ENCODE assay signal across 8 mouse cellular contexts in genomic region chr15:83473832-83474465, GRCm38 (mm10). TPM values are rescaled to one million over a fixed set of nuclear protein-coding genes. Genes with fewer than 3 reads are reported as not detected.
A peak's percentile ranks its signal among the peaks of the same experiment; 100 is the strongest.
DNase-seq lines count a peak whose midpoint lies in the region; ATAC-seq and TF ChIP-seq lines count a peak whose summit lies in the region.

No protein-coding gene starts in this region.

- H3K9me3 ChIP-seq in embryonic facial prominence, embryonic 12.5 days, result no peaks in the 10 kb centered on the region
- H3K9me3 ChIP-seq in limb, embryonic 14.5 days (ENCODE audit: control insufficient read depth, low read length), result no peaks in the 10 kb centered on the region

- H3K9ac ChIP-seq in embryonic facial prominence, embryonic 12.5 days, result no peak overlapping the region
- no peak overlapping the region for H3K9ac ChIP-seq in limb, embryonic 14.5 days (ENCODE audit: low read depth, low read length, severe bottlenecking)

- H3K27ac ChIP-seq in embryonic facial prominence, embryonic 12.5 days, result no peak overlapping the region
- peak overlapping the region; percentile 58; the same call in 1 of the 2 replicates for H3K27ac ChIP-seq in limb, embryonic 14.5 days (replicated peaks; ENCODE audit: low read depth, low read length)
- no peak overlapping the region for H3K27ac ChIP-seq in left cerebral cortex, adult 2 months

- H3K4me1 ChIP-seq in embryonic facial prominence, embryonic 12.5 days, result peaks cover 11% of the 10 kb centered on the region; the same call in 1 of the 2 replicates
- peaks cover 11% of the 10 kb centered on the region for H3K4me1 ChIP-seq in limb, embryonic 14.5 days (ENCODE audit: control insufficient read depth, insufficient read depth, low read length)

- 55% methylated on average over 10 of the region's 10 CpGs for WGBS in embryonic facial prominence, embryonic 12.5 days
- WGBS in limb, embryonic 14.5 days, result 35% methylated on average over 10 of the region's 10 CpGs

- no peaks in the 10 kb centered on the region for H3K36me3 ChIP-seq in embryonic facial prominence, embryonic 12.5 days
- H3K36me3 ChIP-seq in limb, embryonic 14.5 days (ENCODE audit: control insufficient read depth, insufficient read depth, low read length), result no peaks in the 10 kb centered on the region

- H3K4me3 ChIP-seq in embryonic facial prominence, embryonic 12.5 days, result no peak overlapping the region
- no peak overlapping the region for H3K4me3 ChIP-seq in limb, embryonic 14.5 days (replicated peaks; ENCODE audit: low read length)
- H3K4me3 ChIP-seq in left cerebral cortex, adult 2 months, result no peak overlapping the region

- H3K27me3 ChIP-seq in embryonic facial prominence, embryonic 12.5 days, result no peaks in the 10 kb centered on the region
- H3K27me3 ChIP-seq in limb, embryonic 14.5 days (ENCODE audit: control insufficient read depth, insufficient read depth, low read length), result no peaks in the 10 kb centered on the region

- TF ChIP-seq POLR2A in limb, embryonic 14.5 days (IDR thresholded peaks at IDR 0.05; ENCODE audit: borderline replicate concordance, extremely low read depth, insufficient read depth, insufficient read length), result no peak

- peak; percentile 68; the same call in 1 of the 2 replicates for ATAC-seq in embryonic facial prominence, embryonic 12.5 days (ENCODE audit: insufficient number of reproducible peaks, insufficient read depth, low FRiP score, low TSS enrichment)
- peak; percentile 72 for ATAC-seq in limb, embryonic 14.5 days (ENCODE audit: low FRiP score, low read depth)

- H3K4me2 ChIP-seq in embryonic facial prominence, embryonic 12.5 days (replicated peaks), result no peak overlapping the region
- no peak overlapping the region; the same call in 1 of the 2 replicates for H3K4me2 ChIP-seq in limb, embryonic 14.5 days (replicated peaks; ENCODE audit: low read depth, low read length, severe bottlenecking)

- intact Hi-C loops in heart, postnatal 10 days (cut with DNase I), result no loop called here
- intact Hi-C loops in left cerebral cortex, postnatal 36 days (cut with DNase I), result no loop called here
- intact Hi-C loops in left cerebral cortex, adult 2 months (cut with DNase I), result no loop called here

- no peak for TF ChIP-seq CTCF in left cerebral cortex, adult 2 months (IDR thresholded peaks at IDR 0.05)

- peak; percentile 84 for DNase-seq in MN1 (ENCODE audit: low spot score)
- peak; percentile 74 to 80 for DNase-seq in heart, postnatal 10 days
- peak; percentile 68 for DNase-seq in limb, embryonic 14.5 days (ENCODE audit: low spot score)
- DNase-seq in natural killer cell, adult 2 months (ENCODE audit: low spot score in 2 of 2), result peak; percentile 83 to 89
- no peak for DNase-seq in left cerebral cortex, postnatal 36 days (ENCODE audit: low spot score in 2 of 2)
- no peak for DNase-seq in right cerebral cortex, postnatal 25 days
- DNase-seq in left cerebral cortex, adult 2 months (ENCODE audit: extremely low spot score in 1 of 2, low spot score in 2 of 2), result no peak

RNA-seq across cellular contexts. Expression of gene Pacsin2, which starts 9.5 kb away (rescaled TPM):
- polyA plus RNA-seq in embryonic facial prominence, embryonic 12.5 days (2016; fragmentation: Nextera tagmentation; extraction: Ambion mirVana), result 49.6 and 54.4 TPM in 2 replicates
- 100 to 1,000 TPM; 162 to 168 TPM for total RNA-seq in heart, postnatal 10 days (2021)
- 51.7 and 58.4 TPM in 2 replicates for polyA plus RNA-seq in limb, embryonic 14.5 days (2012; rRNA removed)
- polyA plus RNA-seq in limb, embryonic 14.5 days (2014; fragmentation: Nextera tagmentation; extraction: Ambion mirVana), result 41.6 and 43.3 TPM in 2 replicates
- 100 to 1,000 TPM in 1 of 2 experiments, 10 to 100 TPM in 1; 88.9 to 102 TPM for total RNA-seq in left cerebral cortex, postnatal 36 days (2021)
- total RNA-seq in left cerebral cortex, adult 2 months (2021), result 100 to 1,000 TPM in 1 of 2 experiments, 10 to 100 TPM in 1; 97.4 to 102 TPM

RNA-seq across cellular contexts. Expression of gene Ttll1, which starts 36.7 kb away (rescaled TPM):
- 26.6 and 27.6 TPM in 2 replicates for polyA plus RNA-seq in embryonic facial prominence, embryonic 12.5 days (2016; fragmentation: Nextera tagmentation; extraction: Ambion mirVana)
- total RNA-seq in heart, postnatal 10 days (2021), result 10 to 100 TPM; 36.9 to 37.0 TPM
- polyA plus RNA-seq in limb, embryonic 14.5 days (2012; rRNA removed), result 13.0 and 14.1 TPM in 2 replicates
- 9.0 and 10.1 TPM in 2 replicates for polyA plus RNA-seq in limb, embryonic 14.5 days (2014; fragmentation: Nextera tagmentation; extraction: Ambion mirVana)
- total RNA-seq in left cerebral cortex, postnatal 36 days (2021), result 10 to 100 TPM; 49.7 to 52.3 TPM
- total RNA-seq in left cerebral cortex, adult 2 months (2021), result 10 to 100 TPM; 45.5 to 54.9 TPM

RNA-seq across cellular contexts. Expression of gene Bik, which starts 52.7 kb away (rescaled TPM):
- polyA plus RNA-seq in embryonic facial prominence, embryonic 12.5 days (2016; fragmentation: Nextera tagmentation; extraction: Ambion mirVana), result 3.4 TPM in 2 replicates
- total RNA-seq in heart, postnatal 10 days (2021), result 10 to 100 TPM; 19.4 to 19.7 TPM
- 4.2 and 5.7 TPM in 2 replicates for polyA plus RNA-seq in limb, embryonic 14.5 days (2012; rRNA removed)
- polyA plus RNA-seq in limb, embryonic 14.5 days (2014; fragmentation: Nextera tagmentation; extraction: Ambion mirVana), result 5.0 and 5.4 TPM in 2 replicates
- total RNA-seq in left cerebral cortex, postnatal 36 days (2021), result not detected
- under 1 TPM in 1 of 2 experiments, not detected in 1; 0.70 TPM for total RNA-seq in left cerebral cortex, adult 2 months (2021)

Comparison
In these comparisons a context has a peak if more than half of its experiments do, and no peak if none do; other contexts are left out.
1. DNase-seq: peak in MN1 (single experiment), heart, postnatal 10 days (2 of 2), limb, embryonic 14.5 days (single experiment) and natural killer cell, adult 2 months (2 of 2); none in left cerebral cortex, postnatal 36 days (0 of 2), right cerebral cortex, postnatal 25 days (single experiment) and left cerebral cortex, adult 2 months (0 of 2).
2. RNA of gene Bik, which starts 52.7 kb away (total RNA-seq): 19.4 to 19.7 TPM in heart, postnatal 10 days; 0.70 TPM in left cerebral cortex, adult 2 months and not detected in left cerebral cortex, postnatal 36 days; every median in the first group is over 10 times any median in the second.